Mouse (Mus musculus) heart, postnatal 0 days (tissue): ENCODE data around the gene Treh.

ENCODE experiments used
- CTCF ChIP-seq: IDR thresholded peaks from 2 replicates; pipeline ENCODE4 v1.5.1; 2016; ENCODE audit warnings: antibody characterized with exemption, control low read depth, low read depth
- EP300 ChIP-seq: IDR thresholded peaks from 2 replicates; pipeline ENCODE4 v1.6.1; 2016; ENCODE audit warnings: antibody characterized with exemption, low read depth

DNA sequence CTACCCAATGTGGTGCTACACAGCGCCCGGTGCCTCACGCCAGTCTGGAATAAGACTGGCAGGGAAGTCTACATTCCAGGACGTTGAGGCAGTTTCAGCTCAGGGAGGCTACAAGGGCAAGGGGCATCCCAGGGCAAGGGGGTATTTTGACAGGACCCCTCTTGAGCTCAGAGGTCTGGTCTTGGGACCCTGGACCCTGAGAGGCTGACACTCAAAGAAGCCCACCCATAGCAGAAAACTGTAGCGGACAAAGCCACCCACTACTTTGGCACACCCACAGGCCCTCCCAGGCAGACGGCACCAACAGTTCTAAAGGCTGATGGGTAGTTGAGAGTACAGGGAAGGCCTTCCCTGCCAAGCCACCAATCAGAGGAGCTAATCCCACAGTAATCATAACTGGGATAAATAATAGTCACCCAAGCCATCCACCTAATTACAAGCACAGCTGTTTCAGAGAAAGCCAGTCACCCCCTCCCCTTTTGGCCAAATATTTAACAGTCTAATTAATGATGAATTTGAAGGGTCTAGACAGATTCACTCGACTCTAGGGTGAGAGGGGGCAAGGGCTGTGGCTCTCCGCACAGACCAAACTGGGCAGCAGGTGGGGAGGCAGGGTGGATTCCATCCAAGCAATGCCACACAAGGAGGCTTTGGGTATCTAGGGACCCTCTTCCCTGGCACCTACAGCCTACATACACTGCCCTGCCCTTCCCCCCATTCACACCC, 46.8 kb downstream of the Treh start:
- TF ChIP-seq EP300 (no peak), CTCF (no peak)
